Mouse (Mus musculus): Measurements from ENCODE around the gene Col24a1. TPM values are rescaled to one million over a fixed set of nuclear protein-coding genes. Genes with fewer than 3 reads are reported as not detected.

The Col24a1 gene
- polyA plus RNA-seq, 1 experiment from 2014 or later = 0.39 TPM

GRCm38 (mm10) chr3:145376298-145376697 lies 84.0 kb downstream of the Col24a1 start:
- Histone ChIP-seq H3K4me3 (no peak overlapping the region), H3K27me3 (ENCODE audit: insufficient read depth, poor library complexity, severe bottlenecking) (no peaks in the 10 kb centered on the region), H3K36me3 (no peaks in the 10 kb centered on the region), H3K4me1 (replicated peaks) (no peaks in the 10 kb centered on the region), H3K27ac (no peak overlapping the region), H3K9me3 (no peaks in the 10 kb centered on the region)
- WGBS = 94% methylated on average over 3 of the region's 3 CpGs
- no peak for DNase-seq (ENCODE audit: low spot score)

GRCm38 (mm10) chr3:145383095-145383494 lies 90.8 kb downstream of the Col24a1 start:
- H3K27ac ChIP-seq = no peak overlapping the region
- no peak for DNase-seq (ENCODE audit: low spot score)
- H3K27me3 ChIP-seq (ENCODE audit: insufficient read depth, poor library complexity, severe bottlenecking) = no peaks in the 10 kb centered on the region
- H3K4me1 ChIP-seq (replicated peaks) = no peaks in the 10 kb centered on the region
- no peaks in the 10 kb centered on the region for H3K36me3 ChIP-seq
- H3K4me3 ChIP-seq = no peak overlapping the region
- H3K9me3 ChIP-seq = no peaks in the 10 kb centered on the region
- 87% methylated on average over 13 of the region's 13 CpGs for WGBS

GRCm38 (mm10) chr3:145386434-145386833 lies 94.2 kb downstream of the Col24a1 start:
- Histone ChIP-seq H3K36me3 (no peaks in the 10 kb centered on the region), H3K9me3 (no peaks in the 10 kb centered on the region), H3K27ac (no peak overlapping the region), H3K4me1 (replicated peaks) (no peaks in the 10 kb centered on the region), H3K4me3 (no peak overlapping the region), H3K27me3 (ENCODE audit: insufficient read depth, poor library complexity, severe bottlenecking) (no peaks in the 10 kb centered on the region)
- no peak for DNase-seq (ENCODE audit: low spot score)

- 94% methylated on average over 4 of the region's 4 CpGs for WGBS
- Histone ChIP-seq H3K27ac (no peak overlapping the region), H3K9me3 (no peaks in the 10 kb centered on the region), H3K27me3 (ENCODE audit: insufficient read depth, poor library complexity, severe bottlenecking) (no peaks in the 10 kb centered on the region), H3K36me3 (no peaks in the 10 kb centered on the region), H3K4me3 (no peak overlapping the region), H3K4me1 (replicated peaks) (no peaks in the 10 kb centered on the region)
- no peak for DNase-seq (ENCODE audit: low spot score)
These were observed 98.4 kb downstream of the Col24a1 start for GRCm38 (mm10) chr3:145390681-145391080.

GRCm38 (mm10) chr3:145391986-145392659 lies 99.9 kb downstream of the Col24a1 start:
- Histone ChIP-seq H3K36me3 (no peaks in the 10 kb centered on the region), H3K27ac (no peak overlapping the region), H3K9me3 (no peaks in the 10 kb centered on the region), H3K4me3 (no peak overlapping the region), H3K4me1 (replicated peaks) (no peaks in the 10 kb centered on the region), H3K27me3 (ENCODE audit: insufficient read depth, poor library complexity, severe bottlenecking) (no peaks in the 10 kb centered on the region)
- 80% methylated on average over 19 of the region's 19 CpGs for WGBS
- DNase-seq (ENCODE audit: low spot score) = no peak

- Histone ChIP-seq H3K36me3 (no peaks in the 10 kb centered on the region), H3K9me3 (no peaks in the 10 kb centered on the region), H3K4me3 (no peak overlapping the region), H3K27me3 (ENCODE audit: insufficient read depth, poor library complexity, severe bottlenecking) (no peaks in the 10 kb centered on the region), H3K27ac (no peak overlapping the region), H3K4me1 (replicated peaks) (peaks cover 10% of the 10 kb centered on the region; the same call in 1 of the 2 replicates)
- DNase-seq (ENCODE audit: low spot score) = no peak
- WGBS = 93% methylated on average over 3 of the region's 3 CpGs
These were observed 106.9 kb downstream of the Col24a1 start for GRCm38 (mm10) chr3:145399173-145399572.

GRCm38 (mm10) chr3:145402257-145402656 lies 110.0 kb downstream of the Col24a1 start:
- H3K27me3 ChIP-seq (ENCODE audit: insufficient read depth, poor library complexity, severe bottlenecking) = no peaks in the 10 kb centered on the region
- H3K4me3 ChIP-seq = peak overlapping the region; percentile 36
- H3K36me3 ChIP-seq = no peaks in the 10 kb centered on the region
- H3K9me3 ChIP-seq = no peaks in the 10 kb centered on the region
- WGBS = 85% methylated on average over 10 of the region's 10 CpGs
- H3K4me1 ChIP-seq (replicated peaks) = peaks cover 10% of the 10 kb centered on the region; the same call in 1 of the 2 replicates
- H3K27ac ChIP-seq = peak overlapping the region; percentile 64; the same call in 1 of the 2 replicates
- DNase-seq (ENCODE audit: low spot score) = no peak

GRCm38 (mm10) chr3:145402994-145403393 lies 110.7 kb downstream of the Col24a1 start:
- Histone ChIP-seq H3K4me3 (peak overlapping the region; percentile 36), H3K27me3 (ENCODE audit: insufficient read depth, poor library complexity, severe bottlenecking) (no peaks in the 10 kb centered on the region), H3K36me3 (no peaks in the 10 kb centered on the region), H3K4me1 (replicated peaks) (peaks cover 10% of the 10 kb centered on the region; the same call in 1 of the 2 replicates), H3K27ac (peak overlapping the region; percentile 64), H3K9me3 (no peaks in the 10 kb centered on the region)
- WGBS = 56% methylated on average over 6 of the region's 6 CpGs
- peak; percentile 13 for DNase-seq (ENCODE audit: low spot score)

GRCm38 (mm10) chr3:145408045-145408444 lies 115.8 kb downstream of the Col24a1 start:
- 72% methylated on average over 3 of the region's 3 CpGs for WGBS
- Histone ChIP-seq H3K9me3 (no peaks in the 10 kb centered on the region), H3K36me3 (no peaks in the 10 kb centered on the region), H3K27me3 (ENCODE audit: insufficient read depth, poor library complexity, severe bottlenecking) (no peaks in the 10 kb centered on the region), H3K4me1 (replicated peaks) (peaks cover 1% of the 10 kb centered on the region; the same call in 1 of the 2 replicates), H3K4me3 (no peak overlapping the region), H3K27ac (no peak overlapping the region)
- peak; percentile 29 for DNase-seq (ENCODE audit: low spot score)

- Histone ChIP-seq H3K4me3 (no peak overlapping the region), H3K9me3 (no peaks in the 10 kb centered on the region), H3K27me3 (ENCODE audit: insufficient read depth, poor library complexity, severe bottlenecking) (no peaks in the 10 kb centered on the region), H3K4me1 (replicated peaks) (no peaks in the 10 kb centered on the region), H3K27ac (no peak overlapping the region), H3K36me3 (no peaks in the 10 kb centered on the region)
- 34% methylated on average over 4 of the region's 4 CpGs for WGBS
- no peak for DNase-seq (ENCODE audit: low spot score)
These were observed 119.9 kb downstream of the Col24a1 start for GRCm38 (mm10) chr3:145412137-145412536.

- 95% methylated on average over 3 of the region's 3 CpGs for WGBS
- no peak for DNase-seq (ENCODE audit: low spot score)
- H3K36me3 ChIP-seq = no peaks in the 10 kb centered on the region
- no peak overlapping the region for H3K27ac ChIP-seq
- no peaks in the 10 kb centered on the region for H3K4me1 ChIP-seq (replicated peaks)
- H3K27me3 ChIP-seq (ENCODE audit: insufficient read depth, poor library complexity, severe bottlenecking) = no peaks in the 10 kb centered on the region
- H3K4me3 ChIP-seq = no peak overlapping the region
- H3K9me3 ChIP-seq = no peaks in the 10 kb centered on the region
These were observed 122.1 kb downstream of the Col24a1 start for GRCm38 (mm10) chr3:145414362-145414761.

GRCm38 (mm10) chr3:145417809-145418208 lies 125.5 kb downstream of the Col24a1 start:
- Histone ChIP-seq H3K27ac (no peak overlapping the region), H3K4me1 (replicated peaks) (no peaks in the 10 kb centered on the region), H3K27me3 (ENCODE audit: insufficient read depth, poor library complexity, severe bottlenecking) (no peaks in the 10 kb centered on the region), H3K36me3 (no peaks in the 10 kb centered on the region), H3K4me3 (no peak overlapping the region), H3K9me3 (no peaks in the 10 kb centered on the region)
- WGBS = 81% methylated on average over 9 of the region's 9 CpGs
- no peak for DNase-seq (ENCODE audit: low spot score)

GRCm38 (mm10) chr3:145420421-145420820 lies 128.1 kb downstream of the Col24a1 start:
- no peaks in the 10 kb centered on the region for H3K9me3 ChIP-seq
- H3K36me3 ChIP-seq = no peaks in the 10 kb centered on the region
- no peak for DNase-seq (ENCODE audit: low spot score)
- no peaks in the 10 kb centered on the region for H3K27me3 ChIP-seq (ENCODE audit: insufficient read depth, poor library complexity, severe bottlenecking)
- no peak overlapping the region for H3K27ac ChIP-seq
- 92% methylated on average over 2 of the region's 2 CpGs for WGBS
- H3K4me1 ChIP-seq (replicated peaks) = no peaks in the 10 kb centered on the region
- H3K4me3 ChIP-seq = no peak overlapping the region

- 92% methylated on average over 3 of the region's 3 CpGs for WGBS
- Histone ChIP-seq H3K9me3 (no peaks in the 10 kb centered on the region), H3K4me3 (no peak overlapping the region), H3K36me3 (no peaks in the 10 kb centered on the region), H3K27me3 (ENCODE audit: insufficient read depth, poor library complexity, severe bottlenecking) (no peaks in the 10 kb centered on the region), H3K4me1 (replicated peaks) (no peaks in the 10 kb centered on the region), H3K27ac (no peak overlapping the region)
- DNase-seq (ENCODE audit: low spot score) = no peak
These were observed 129.8 kb downstream of the Col24a1 start for GRCm38 (mm10) chr3:145422044-145422443.
